Mouse (Mus musculus) ES-Bruce4 (cell line): Measurements from ENCODE around the gene Htr2c.

Experiments used
- CTCF ChIP-seq: IDR thresholded peaks from one replicate; pipeline ENCODE4 v1.8.1; 2011; ENCODE audit warnings: low read depth, low read length
- EP300 ChIP-seq: IDR thresholded peaks from 2 replicates; pipeline ENCODE4 v1.6.1; 2011; ENCODE audit warnings: low read depth, low read length; ENCODE audit not compliant: insufficient read depth

GRCm38 (mm10) chrX:147217382-147218013 lies 255.2 kb downstream of the Htr2c start:
- TF ChIP-seq EP300, result no peak
- TF ChIP-seq CTCF, result no peak
